Mouse (Mus musculus): ENCODE data around the gene Kat7. TPM values are rescaled to one million over a fixed set of nuclear protein-coding genes. Genes with fewer than 3 reads are reported as not detected.

The Kat7 gene
- polyA plus RNA-seq (2012; rRNA removed) = 15.8 and 17.7 TPM in 2 replicates

DNA sequence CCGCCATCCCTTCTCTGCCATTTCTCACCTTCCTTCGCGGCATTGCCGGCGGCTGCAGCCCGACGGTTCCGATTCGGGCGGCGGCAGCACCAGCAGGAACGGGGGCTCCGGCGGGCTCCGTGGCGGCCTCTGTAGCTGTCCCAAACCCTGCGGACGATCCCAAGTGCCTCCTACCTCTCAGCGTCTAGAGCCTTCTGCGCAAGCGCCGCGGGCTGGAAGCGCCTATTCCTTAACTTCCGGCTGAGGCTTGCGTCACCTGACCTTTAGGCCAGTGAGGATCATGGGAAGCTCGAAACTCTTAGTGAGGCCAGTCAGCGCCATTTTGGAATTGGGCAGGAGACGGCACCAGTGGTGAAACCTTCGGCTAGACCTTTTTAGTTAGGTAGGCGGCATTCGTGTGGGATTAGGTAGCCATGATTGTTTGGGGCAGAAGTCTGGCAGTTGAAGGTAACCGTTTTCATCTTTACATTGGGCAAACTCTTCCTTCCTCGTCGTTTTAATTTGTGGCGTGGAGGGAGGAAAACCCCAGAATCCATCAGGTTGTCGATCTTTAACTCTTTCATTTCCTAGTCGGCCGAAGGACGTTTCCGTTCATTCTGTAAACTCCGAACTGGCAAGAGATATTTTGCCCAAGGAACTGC lies at the start of gene Kat7:
TSS of gene Kat7 (minus strand) at position 240 of the 641 bp plus-strand sequence.

DNA sequence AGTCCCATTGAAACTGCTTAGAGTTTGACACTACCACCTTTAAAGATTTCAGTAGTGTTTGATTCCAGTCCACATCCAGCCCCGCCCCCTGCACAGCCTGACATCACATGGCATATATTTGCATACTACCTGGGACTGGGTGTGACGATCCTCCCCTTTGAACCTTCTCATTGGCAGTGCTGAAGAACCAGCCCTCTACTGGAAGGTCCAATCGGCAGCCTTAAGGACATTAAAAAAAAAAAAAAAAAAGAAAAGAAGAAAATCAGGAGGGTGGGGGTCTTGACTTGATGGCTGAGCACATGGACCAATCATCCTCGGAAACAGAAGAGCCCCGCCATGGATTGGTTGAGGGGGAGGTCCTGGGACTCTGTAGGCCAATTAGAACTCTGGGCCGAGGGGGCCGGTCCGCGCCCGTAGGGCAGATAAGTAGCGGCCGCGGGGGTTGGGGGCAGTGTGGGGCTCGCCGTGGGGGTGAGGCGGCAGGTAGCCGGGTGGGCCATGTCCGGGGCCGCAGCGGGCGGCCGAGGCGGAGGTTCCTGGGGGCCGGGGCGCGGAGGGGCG lies 26.6 kb upstream of the Kat7 start, which contains the start of gene Fam117a:
TSS of gene Fam117a (plus strand) at position 451 of the 561 bp plus-strand sequence.

DNA sequence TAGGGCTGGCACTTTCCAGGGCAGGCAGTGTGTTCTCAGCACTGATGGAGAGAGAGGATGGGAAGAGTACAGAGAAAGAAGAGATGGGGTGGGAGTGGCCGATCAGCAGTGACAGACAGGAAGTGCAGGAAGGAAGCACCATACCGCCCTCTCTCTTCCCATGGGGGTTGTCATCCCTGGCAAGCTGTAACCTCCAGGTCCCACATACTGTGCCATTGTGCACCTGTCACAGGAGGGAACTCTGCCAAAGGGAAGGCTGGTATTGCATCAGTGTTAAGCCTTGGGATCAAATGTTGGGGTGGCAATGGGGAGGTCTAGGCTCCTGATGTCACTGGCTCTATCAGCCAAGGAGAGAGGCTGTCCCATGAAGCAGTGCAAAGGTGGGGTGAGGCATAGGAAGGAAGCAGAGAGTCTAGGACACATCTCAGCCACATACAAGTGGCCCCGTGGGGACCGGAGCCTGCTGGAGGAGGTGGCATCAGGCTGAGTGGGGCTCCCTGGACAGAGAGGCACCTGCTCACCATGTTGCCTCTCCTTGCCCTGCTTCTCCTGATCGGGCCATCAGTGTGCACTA lies 48.8 kb downstream of the Kat7 start, which contains the start of gene Tac4:
TSS of gene Tac4 (plus strand) at position 352 of the 574 bp plus-strand sequence.

Other genes with a start within 250 kb of the Kat7 start
- 2.4 and 2.6 TPM in 2 replicates for gene Itga3, start 233.4 kb downstream of the Kat7 start, polyA plus RNA-seq (2012; rRNA removed)
- gene Dlx3, start 190.1 kb downstream of the Kat7 start, polyA plus RNA-seq (2012; rRNA removed) = not detected in 2 replicates
- gene Dlx4, start 164.0 kb downstream of the Kat7 start, polyA plus RNA-seq (2012; rRNA removed) = 0.17 and 0.29 TPM in 2 replicates
- gene Tac4, start 48.7 kb downstream of the Kat7 start, polyA plus RNA-seq (2012; rRNA removed) = 0.02 TPM in 2 replicates
- 72.9 and 73.0 TPM in 2 replicates for gene Fam117a, start 26.8 kb upstream of the Kat7 start, polyA plus RNA-seq (2012; rRNA removed)
- gene Slc35b1, start 74.4 kb upstream of the Kat7 start, polyA plus RNA-seq (2012; rRNA removed) = 24.2 and 24.4 TPM in 2 replicates
- 22.3 and 26.1 TPM in 2 replicates for gene Spop, start 103.8 kb upstream of the Kat7 start, polyA plus RNA-seq (2012; rRNA removed)
- 0.06 and 0.10 TPM in 2 replicates for gene Nxph3, start 204.3 kb upstream of the Kat7 start, polyA plus RNA-seq (2012; rRNA removed)